Mouse (Mus musculus) adrenal gland, adult (tissue): ENCODE measurements at regions not wholly inside any gene's neighbourhood (a gene's known extent, or its start where the extent isn't known, plus 50 kb on each side); places are given as distances from the start of the nearest gene placed in this dataset.

Source experiments
- DNase-seq, 2 experiments: peaks; one replicate each; pipeline ENCODE4 v3.0.0; 2022 to 2023; ENCODE audit warnings: low spot score in 1 of 2; ENCODE audit not compliant: inconsistent age in 2 of 2

DNA sequence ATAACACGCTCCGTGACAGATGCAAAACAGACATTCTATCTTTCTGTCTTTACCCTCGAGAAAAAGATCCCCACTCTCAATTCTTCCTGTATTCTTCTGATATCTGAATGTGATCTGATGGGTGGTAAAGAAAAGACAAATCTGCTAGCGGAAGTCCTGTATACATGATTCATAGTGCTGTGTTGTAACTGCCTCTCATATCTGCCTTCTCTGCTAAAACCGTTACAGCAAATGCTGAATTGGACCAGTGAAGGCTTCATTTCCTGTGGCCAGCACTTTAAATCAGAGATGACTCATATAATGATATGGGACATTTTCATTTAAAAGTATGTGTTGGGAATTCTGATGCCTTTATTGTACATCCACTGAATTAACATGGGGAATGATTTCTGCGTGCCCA is 186.0 kb upstream of the Gm11114 start:
- no peak for DNase-seq

DNA sequence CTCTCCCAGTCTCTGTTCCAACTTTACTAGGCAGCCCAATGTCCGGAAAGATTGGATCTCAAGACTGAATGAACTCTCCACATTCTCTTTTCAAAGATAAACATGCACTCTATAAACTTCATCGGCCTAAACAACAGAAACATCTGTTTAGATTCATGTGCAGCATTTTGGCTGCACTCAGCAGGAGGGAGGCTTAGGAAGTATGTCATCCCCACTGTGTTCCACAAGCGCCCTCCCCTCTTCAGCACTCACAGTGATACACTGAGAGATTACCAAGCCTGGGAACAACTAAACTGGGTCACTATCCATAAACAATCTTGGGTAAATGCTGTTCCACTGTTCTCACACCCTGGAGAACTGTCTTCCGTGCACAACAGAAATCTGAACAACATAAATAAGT is 185.5 kb upstream of the Gm11114 start:
- no peak for DNase-seq

DNA sequence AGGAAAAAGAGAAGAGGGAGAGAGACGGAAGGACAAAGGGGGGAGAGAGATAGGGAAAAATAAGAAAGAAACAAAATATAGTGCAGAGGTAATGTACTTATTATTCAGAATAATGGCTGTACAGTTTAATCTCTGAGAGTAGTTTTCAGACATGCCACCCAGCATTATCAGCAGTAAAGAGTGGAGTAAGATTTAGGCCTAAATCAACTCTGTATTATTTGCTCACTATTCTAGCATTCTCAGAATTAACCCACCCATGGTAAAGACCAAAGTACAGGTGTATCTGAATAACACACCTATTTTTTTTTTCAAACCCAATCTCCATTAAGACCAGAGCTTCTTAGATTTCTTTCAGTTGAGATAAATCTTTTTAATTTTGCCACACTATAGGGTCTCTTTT is 177.7 kb upstream of the Gm11114 start:
- no peak for DNase-seq

DNA sequence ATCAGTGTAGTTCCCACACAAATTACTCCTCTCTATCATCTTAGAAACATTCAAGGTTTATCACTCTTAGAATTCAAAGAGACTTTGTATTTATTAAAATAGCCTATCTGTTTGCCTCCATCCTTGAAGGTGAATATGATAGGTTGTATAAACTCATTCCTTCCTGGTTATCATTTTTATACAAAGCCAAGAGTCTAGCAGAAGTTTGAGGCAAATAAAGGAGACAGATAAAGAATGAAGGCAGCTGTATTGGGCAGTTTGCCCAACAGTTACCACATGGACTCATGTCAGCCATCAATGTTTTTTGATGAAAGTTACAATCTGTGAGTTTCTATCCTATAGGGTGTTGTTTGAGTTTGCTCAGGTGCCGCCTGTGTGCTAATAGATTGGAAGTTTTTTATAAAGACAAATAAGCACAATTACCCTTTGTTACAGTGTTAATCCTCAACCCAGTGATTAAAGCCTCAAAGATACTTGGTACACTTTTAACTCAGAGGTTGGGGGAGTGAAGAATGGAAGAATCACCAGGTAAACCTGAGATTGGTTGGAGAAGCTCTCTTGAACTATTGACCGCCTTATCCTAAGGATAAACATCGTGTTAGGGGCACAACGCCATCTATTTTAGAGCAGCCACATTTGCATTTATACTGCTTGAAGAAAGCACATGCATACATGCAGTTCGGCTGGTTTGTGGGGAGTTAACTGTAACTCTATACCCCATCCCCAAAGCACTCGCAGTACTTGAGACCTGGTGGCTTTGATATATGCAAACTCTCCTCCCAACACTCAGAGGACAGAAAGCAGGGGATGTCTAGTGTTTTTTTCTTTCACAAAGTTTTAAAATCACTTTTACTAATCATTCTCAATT is 175.6 kb upstream of the Gm11114 start:
- no peak for DNase-seq

DNA sequence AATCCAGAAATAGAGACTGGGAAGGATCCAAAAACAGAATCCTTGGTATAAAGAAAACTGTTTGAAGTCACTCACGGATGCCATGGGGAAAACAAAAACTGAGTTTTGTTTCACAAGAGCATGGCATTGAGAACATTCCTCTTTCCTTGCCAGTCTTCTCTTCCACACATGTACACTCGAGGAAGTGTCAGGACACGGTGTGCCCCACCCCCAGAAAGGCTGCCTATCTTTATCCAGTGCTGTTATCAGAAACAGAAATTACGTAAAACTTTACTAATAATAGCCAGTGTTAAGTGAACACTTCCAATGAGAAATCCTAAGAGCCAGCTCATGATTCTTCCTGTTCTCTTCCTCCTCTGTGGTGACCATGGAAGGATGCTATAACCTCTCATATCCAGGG is 172.7 kb upstream of the Gm11114 start:
- DNase-seq, result peak in 1 of 2 experiments; percentile 22

DNA sequence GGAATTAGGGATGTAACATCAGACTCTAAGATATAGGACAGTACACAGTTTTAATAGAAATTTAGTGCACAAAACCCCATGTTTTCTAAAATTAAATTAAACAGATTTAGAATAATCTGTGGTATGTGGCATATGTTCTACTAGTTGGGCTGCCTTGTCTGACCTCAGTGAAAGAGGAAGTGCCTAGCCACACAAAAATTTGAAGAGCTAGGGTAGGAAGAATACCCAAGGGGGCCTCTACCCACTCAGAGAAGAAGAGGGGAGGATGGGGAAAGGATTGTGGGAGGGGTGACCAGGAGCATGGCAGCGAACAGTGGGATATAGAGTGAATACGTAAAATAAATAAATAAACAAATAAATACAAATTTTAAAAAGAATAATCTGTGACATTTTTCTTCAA is 168.2 kb upstream of the Gm11114 start:
- no peak for DNase-seq

DNA sequence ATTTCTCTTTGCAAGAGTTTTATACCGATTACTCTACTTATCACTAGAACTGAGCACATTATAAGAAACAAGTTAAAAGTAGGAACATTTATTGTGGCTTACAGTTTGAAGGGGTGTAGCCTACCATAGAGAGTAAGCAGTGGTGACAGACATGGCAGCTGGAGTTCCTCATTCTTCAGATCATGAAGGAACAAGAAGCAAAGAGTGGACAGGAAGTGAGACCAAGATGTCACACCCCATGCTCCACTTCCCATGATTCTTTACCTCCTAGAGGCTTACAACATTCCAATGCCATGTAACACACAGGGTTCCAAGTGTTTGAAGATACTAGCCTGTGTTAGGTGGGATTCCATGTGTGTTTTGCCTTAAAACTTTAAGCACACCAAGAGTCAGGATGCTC is 146.9 kb upstream of the Gm11114 start:
- DNase-seq, result no peak

DNA sequence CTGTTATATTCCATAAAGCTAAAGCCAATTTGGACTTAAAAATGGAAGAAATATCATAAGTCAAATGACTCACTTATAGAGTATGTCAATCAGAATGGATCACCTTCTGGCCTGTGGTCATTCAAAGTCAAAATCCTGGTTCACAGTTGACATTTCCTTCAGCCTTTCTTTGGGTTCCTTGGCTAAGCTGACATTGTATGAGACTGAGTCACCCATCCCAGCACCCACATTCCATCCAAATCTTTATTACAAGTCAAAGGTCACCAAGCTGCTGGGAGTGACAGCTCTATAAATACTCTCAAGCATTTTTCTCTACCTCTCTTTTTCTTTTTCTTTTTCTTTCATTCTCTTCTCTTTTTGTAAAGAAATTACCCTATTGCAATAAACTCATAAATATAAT is 145.3 kb upstream of the Gm11114 start:
- DNase-seq, result no peak

DNA sequence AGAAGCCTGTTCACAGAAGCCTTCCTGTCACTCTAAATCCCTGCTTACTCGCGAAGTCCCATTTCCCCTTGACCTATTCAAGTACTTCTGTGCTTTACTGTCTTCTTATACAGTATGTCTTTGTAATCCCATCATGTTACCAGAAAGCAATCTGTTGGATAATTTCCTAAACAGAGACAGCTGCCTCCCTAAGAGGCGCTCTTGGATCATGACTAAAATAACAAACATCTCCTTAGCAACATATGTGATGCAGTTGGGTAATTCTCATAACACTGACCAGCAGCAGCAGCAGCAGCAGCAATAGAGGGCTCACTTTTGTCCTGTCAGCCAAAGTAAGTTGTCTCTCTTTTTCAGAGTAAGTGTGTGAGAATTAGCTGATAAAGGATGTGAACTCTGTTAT is 138.1 kb upstream of the Gm11114 start:
- DNase-seq, result no peak

DNA sequence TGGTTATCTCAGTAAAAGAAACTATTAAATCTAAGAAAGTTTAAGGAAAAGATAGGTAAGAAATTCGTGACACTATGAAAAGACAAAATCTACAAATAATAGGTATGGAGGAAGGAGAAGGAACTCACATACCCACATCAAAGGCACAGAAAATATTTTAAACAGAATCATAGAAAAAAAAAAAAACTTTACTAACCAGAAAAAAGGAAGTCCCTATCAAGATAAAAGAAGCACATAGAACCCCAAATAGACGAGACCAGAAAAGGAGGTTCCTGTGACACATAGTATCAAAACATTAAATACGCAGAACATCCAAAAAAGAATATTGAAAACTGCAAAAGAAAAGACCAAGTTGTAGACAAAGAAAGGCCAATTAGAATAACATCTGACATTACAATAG is 111.4 kb upstream of the Gm11114 start:
- DNase-seq, result no peak

DNA sequence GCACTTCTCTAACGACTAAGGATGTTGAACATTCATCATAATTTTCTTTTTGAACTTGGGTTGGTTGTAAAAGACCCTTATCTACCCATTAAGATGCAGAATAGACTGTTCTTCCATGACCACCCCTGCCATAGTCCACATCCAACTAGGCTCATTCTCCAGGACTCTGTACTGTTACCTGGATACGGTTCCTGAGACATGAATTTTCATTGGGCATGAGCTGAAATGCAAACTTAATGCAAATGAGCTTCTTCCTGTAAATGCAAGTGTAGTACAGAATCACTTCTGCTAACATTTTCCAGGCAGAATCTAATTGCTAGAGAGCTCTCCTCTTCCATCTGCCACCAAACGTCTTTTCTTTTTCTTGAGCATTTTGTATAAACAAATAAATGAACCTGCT is 87.7 kb upstream of the Gm11114 start:
- DNase-seq, result no peak
